ENCODE assay signal across 31 mouse cellular contexts in the genomic region with DNA sequence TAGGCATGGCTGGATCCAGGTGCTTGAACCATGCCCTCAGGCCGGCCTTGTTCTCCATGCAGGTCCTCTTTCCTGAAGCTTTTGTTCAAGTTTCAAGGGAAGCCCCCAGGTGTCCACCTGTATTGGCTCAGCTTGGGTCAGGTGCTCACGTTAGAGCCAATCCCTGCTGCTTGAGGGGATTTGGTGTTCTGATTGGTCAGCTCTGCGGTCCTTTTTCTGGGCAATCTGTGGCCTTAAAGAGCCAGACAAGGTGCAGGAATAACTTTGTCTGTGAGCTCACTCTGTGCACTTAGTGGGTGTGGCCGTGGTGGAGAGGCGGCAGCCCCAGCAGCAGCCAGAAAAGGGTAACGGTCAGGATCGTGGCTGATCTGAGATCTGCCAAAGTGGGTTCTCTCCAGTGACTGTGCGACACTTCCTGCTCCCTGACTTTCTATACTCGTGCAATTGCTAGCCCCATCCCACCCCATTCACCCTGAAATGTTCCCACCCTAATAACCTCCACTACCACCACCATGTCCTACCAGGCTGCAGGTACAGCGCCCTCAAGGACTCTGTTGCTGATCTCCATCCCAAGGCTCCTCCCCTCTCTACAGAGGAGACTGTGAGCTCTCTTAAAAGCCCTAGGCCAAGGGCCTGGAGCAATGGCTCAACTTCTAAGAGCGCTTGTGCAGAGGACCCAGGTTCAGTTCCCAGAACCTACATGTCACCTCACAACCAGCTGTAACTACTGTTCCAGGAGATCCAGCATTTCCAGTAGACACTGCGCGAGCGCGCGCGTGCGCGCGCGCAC. TPM values are rescaled to one million over a fixed set of nuclear protein-coding genes. Genes with fewer than 3 reads are reported as not detected.
DNase-seq lines count a peak whose midpoint lies in the region; ATAC-seq and TF ChIP-seq lines count a peak whose summit lies in the region.
"Had no signal": no experiment of that assay in that cellular context is flagged by ENCODE, and none has a peak within 500 bp of the region (broad histone marks: within the 10 kb centered on the region; RNA-seq: fewer than 3 reads in every experiment).

No protein-coding gene starts in this region.

- TF ChIP-seq EP300 in liver, postnatal 0 days (IDR thresholded peaks at IDR 0.05; ENCODE audit: low read depth) = no peak

- DNase-seq in kidney, postnatal 14 days = no peak
- DNase-seq in ES-CJ7 (ENCODE audit: low read depth, low spot score) (peak; percentile 89), WW6 (ENCODE audit: low read depth, low spot score) (peak; percentile 55)
- no peak for DNase-seq in gastrocnemius, postnatal 36 days
- no peak for DNase-seq in liver, postnatal 0 days
- DNase-seq: adrenal gland, adult 8-10 months; adrenal gland, postnatal 25 days; cerebellum, adult 11-12 months; cerebellum, adult 8-10 months; cerebellum, postnatal 10 days; cerebellum, postnatal 36 days; embryo, embryonic 11 days; gastrocnemius, postnatal 14 days; heart, adult 2 months; heart, postnatal 36 days; kidney, adult 2 months had no signal

- H3K9ac ChIP-seq in kidney, embryonic 16.5 days (replicated peaks; ENCODE audit: low read length) = no peak overlapping the region
- no peak overlapping the region for H3K9ac ChIP-seq in liver, postnatal 0 days (replicated peaks)
- H3K9ac ChIP-seq: embryonic facial prominence, embryonic 13.5 days; forebrain, embryonic 13.5 days; heart, embryonic 13.5 days; hindbrain, embryonic 13.5 days had no signal

- peaks cover 2% of the 10 kb centered on the region; the same call in 1 of the 2 replicates for H3K9me3 ChIP-seq in kidney, embryonic 16.5 days (ENCODE audit: low read length)
- no peaks in the 10 kb centered on the region for H3K9me3 ChIP-seq in liver, postnatal 0 days (ENCODE audit: low read length)
- H3K9me3 ChIP-seq: embryonic facial prominence, embryonic 10.5 days; embryonic facial prominence, embryonic 13.5 days; forebrain, embryonic 10.5 days; heart, embryonic 10.5 days; heart, embryonic 13.5 days; hindbrain, embryonic 13.5 days had no signal

- no peak overlapping the region for H3K4me3 ChIP-seq in kidney, embryonic 16.5 days (ENCODE audit: low read length)
- no peak overlapping the region for H3K4me3 ChIP-seq in liver, postnatal 0 days (ENCODE audit: low read depth, low read length)
- H3K4me3 ChIP-seq: embryonic facial prominence, embryonic 10.5 days; embryonic facial prominence, embryonic 13.5 days; forebrain, embryonic 10.5 days; forebrain, embryonic 13.5 days; heart, adult 2 months; heart, embryonic 10.5 days; heart, embryonic 13.5 days; hindbrain, embryonic 10.5 days; hindbrain, embryonic 13.5 days had no signal

- no peaks in the 10 kb centered on the region for H3K27me3 ChIP-seq in kidney, embryonic 16.5 days (ENCODE audit: insufficient read depth, low read length)
- H3K27me3 ChIP-seq in liver, postnatal 0 days (ENCODE audit: insufficient read depth, low read length) = peaks cover 8% of the 10 kb centered on the region; the same call in 1 of the 2 replicates
- H3K27me3 ChIP-seq: hindbrain, embryonic 13.5 days had no signal

- 0 out of 2 replicates have a peak overlapping the region, but pooled peaks have one; percentile 15 for H3K4me2 ChIP-seq in kidney, embryonic 16.5 days (replicated peaks; ENCODE audit: low read depth, low read length)
- H3K4me2 ChIP-seq in liver, postnatal 0 days (ENCODE audit: low read depth, low read length) = no peak overlapping the region
- H3K4me2 ChIP-seq: embryonic facial prominence, embryonic 13.5 days; forebrain, embryonic 13.5 days; heart, embryonic 13.5 days; hindbrain, embryonic 13.5 days had no signal

- no peaks in the 10 kb centered on the region for H3K36me3 ChIP-seq in kidney, embryonic 16.5 days (ENCODE audit: insufficient read depth, low read length)
- H3K36me3 ChIP-seq in liver, postnatal 0 days (replicated peaks; ENCODE audit: insufficient read depth, low read length) = no peaks in the 10 kb centered on the region
- H3K36me3 ChIP-seq: embryonic facial prominence, embryonic 10.5 days; embryonic facial prominence, embryonic 13.5 days; forebrain, embryonic 10.5 days; heart, embryonic 10.5 days; heart, embryonic 13.5 days; hindbrain, embryonic 10.5 days; hindbrain, embryonic 13.5 days had no signal

- intact Hi-C loops in gastrocnemius, postnatal 36 days (cut with DNase I) = no loop called here

- no peak for ATAC-seq in kidney, embryonic 16.5 days (ENCODE audit: low FRiP score, low TSS enrichment)
- ATAC-seq in inflammation-experienced regulatory T-cells, adult 6 months = no peak
- ATAC-seq in liver, postnatal 0 days = no peak
- ATAC-seq: activated CD4-positive, CD25-positive, alpha-beta regulatory T cell, adult 4 months; CD4-positive, CD25-positive, alpha-beta regulatory T cell, adult 4 months; forebrain, embryonic 13.5 days; forebrain, embryonic 16.5 days; hindbrain, embryonic 16.5 days; intestine, embryonic 16.5 days had no signal

- peak overlapping the region; percentile 8; the same call in 1 of the 2 replicates for H3K27ac ChIP-seq in kidney, embryonic 16.5 days (ENCODE audit: low read length)
- no peak overlapping the region for H3K27ac ChIP-seq in liver, postnatal 0 days (ENCODE audit: low read depth)
- H3K27ac ChIP-seq: embryonic facial prominence, embryonic 10.5 days; embryonic facial prominence, embryonic 13.5 days; forebrain, embryonic 10.5 days; forebrain, embryonic 13.5 days; heart, adult 2 months; heart, embryonic 10.5 days; heart, embryonic 13.5 days; hindbrain, embryonic 10.5 days; hindbrain, embryonic 13.5 days had no signal

- no peak for TF ChIP-seq CTCF in liver, postnatal 0 days (IDR thresholded peaks at IDR 0.05; ENCODE audit: low read depth)

- H3K4me1 ChIP-seq in kidney, embryonic 16.5 days (ENCODE audit: insufficient read depth, low read length) = peaks cover 42% of the 10 kb centered on the region
- no peaks in the 10 kb centered on the region for H3K4me1 ChIP-seq in liver, postnatal 0 days (ENCODE audit: insufficient read depth)

- 80% methylated on average over 21 of the region's 21 CpGs for WGBS in kidney, embryonic 16.5 days
- WGBS in liver, postnatal 0 days (ENCODE audit: insufficient replicate concordance) = 72% methylated on average over 21 of the region's 21 CpGs

RNA-seq across cellular contexts. Expression of a gene that starts 45.9 kb away (rescaled TPM):
- 6.2 and 6.4 TPM in 2 replicates for polyA plus RNA-seq in kidney, embryonic 16.5 days (2015; fragmentation: Nextera tagmentation; extraction: Ambion mirVana)
- 1 to 10 TPM; 1.0 to 2.1 (median 1.2) TPM for polyA plus RNA-seq in inflammation-experienced regulatory T-cells, adult 6 months (2017; shearing (Covaris generic))
- total RNA-seq in gastrocnemius, postnatal 36 days (2021) = 1 to 10 TPM; 3.4 to 3.9 TPM
- 5.5 and 6.1 TPM in 2 replicates for polyA plus RNA-seq in liver, postnatal 0 days (2015; fragmentation: Nextera tagmentation; extraction: Ambion mirVana)

Comparison
In these comparisons a context has a peak if more than half of its experiments do, and no peak if none do; other contexts are left out.
1. DNase-seq: peak in ES-CJ7 (single experiment) and WW6 (single experiment); none in kidney, postnatal 14 days (single experiment), gastrocnemius, postnatal 36 days (0 of 2) and liver, postnatal 0 days (single experiment).